In genomic region chr8:111933348-111934076, GRCm38 (mm10) we compare ENCODE assay signal across 8 mouse cellular contexts. TPM values are rescaled to one million over a fixed set of nuclear protein-coding genes. Genes with fewer than 3 reads are reported as not detected.
DNase-seq lines count a peak whose midpoint lies in the region; ATAC-seq lines count a peak whose summit lies in the region.

Gene Tmem231, minus strand, starts transcription at chr8:111933881.

- no peaks in the 10 kb centered on the region for H3K9me3 ChIP-seq in forebrain, embryonic 12.5 days
- no peaks in the 10 kb centered on the region for H3K9me3 ChIP-seq in heart, embryonic 16.5 days (replicated peaks; ENCODE audit: control insufficient read depth, low read length)
- H3K9me3 ChIP-seq in liver, embryonic 16.5 days (replicated peaks; ENCODE audit: control insufficient read depth, low read length), result no peaks in the 10 kb centered on the region
- no peaks in the 10 kb centered on the region for H3K9me3 ChIP-seq in neural tube, embryonic 13.5 days

- peak; percentile 100 for ATAC-seq in forebrain, embryonic 12.5 days (ENCODE audit: low FRiP score)
- ATAC-seq in heart, embryonic 16.5 days (replicated peaks; ENCODE audit: extremely low read depth, insufficient read depth, low FRiP score), result peak; percentile 100
- ATAC-seq in liver, embryonic 16.5 days (ENCODE audit: low read depth), result peak; percentile 91
- peak; percentile 100 for ATAC-seq in neural tube, embryonic 13.5 days (ENCODE audit: low read depth)

- peaks cover 16% of the 10 kb centered on the region for H3K4me1 ChIP-seq in forebrain, embryonic 12.5 days
- no peaks in the 10 kb centered on the region; the same call in 1 of the 2 replicates for H3K4me1 ChIP-seq in heart, embryonic 16.5 days (ENCODE audit: control insufficient read depth, insufficient read depth, low read length)
- H3K4me1 ChIP-seq in liver, embryonic 16.5 days (ENCODE audit: control insufficient read depth, low read depth, low read length), result peaks cover 43% of the 10 kb centered on the region
- H3K4me1 ChIP-seq in neural tube, embryonic 13.5 days (replicated peaks), result peaks cover 17% of the 10 kb centered on the region

- peak within 1 kb of the TSS; percentile 77 for H3K4me3 ChIP-seq in forebrain, embryonic 12.5 days (replicated peaks)
- H3K4me3 ChIP-seq in heart, embryonic 16.5 days (ENCODE audit: low read length), result peak within 1 kb of the TSS; percentile 65
- H3K4me3 ChIP-seq in liver, embryonic 16.5 days (ENCODE audit: low read depth, low read length), result peak within 1 kb of the TSS; percentile 81
- H3K4me3 ChIP-seq in neural tube, embryonic 13.5 days, result peak within 1 kb of the TSS; percentile 64

- no peaks in the 10 kb centered on the region for H3K27me3 ChIP-seq in forebrain, embryonic 12.5 days
- no peaks in the 10 kb centered on the region for H3K27me3 ChIP-seq in heart, embryonic 16.5 days (ENCODE audit: control insufficient read depth, insufficient read depth, low read length)
- no peaks in the 10 kb centered on the region for H3K27me3 ChIP-seq in liver, embryonic 16.5 days (ENCODE audit: control insufficient read depth, insufficient read depth, low read depth, low read length)
- no peaks in the 10 kb centered on the region for H3K27me3 ChIP-seq in neural tube, embryonic 13.5 days

- H3K4me2 ChIP-seq in forebrain, embryonic 12.5 days, result peak within 1 kb of the TSS; percentile 91
- peak within 1 kb of the TSS; percentile 82 for H3K4me2 ChIP-seq in heart, embryonic 16.5 days (ENCODE audit: low read depth, low read length)
- H3K4me2 ChIP-seq in liver, embryonic 16.5 days (ENCODE audit: low read depth, low read length), result peak within 1 kb of the TSS; percentile 98
- peak within 1 kb of the TSS; percentile 71 for H3K4me2 ChIP-seq in neural tube, embryonic 13.5 days

- DNase-seq in ES-CJ7 (ENCODE audit: low read depth, low spot score), result peak; percentile 99
- peak; percentile 87 for DNase-seq in c-Kit-positive CD71-positive TER-119-positive erythroid progenitor cells, embryonic 14.5 days (ENCODE audit: low spot score)
- DNase-seq in kidney, postnatal 25 days, result peak; percentile 92 to 96
- DNase-seq in telencephalon, adult 2 months (ENCODE audit: low read depth, low spot score), result peak; percentile 93

- under 1% methylated on average over 53 of the region's 53 CpGs for WGBS in forebrain, embryonic 12.5 days
- WGBS in heart, embryonic 16.5 days, result under 1% methylated on average over 53 of the region's 53 CpGs
- 2% methylated on average over 53 of the region's 53 CpGs for WGBS in liver, embryonic 16.5 days (ENCODE audit: insufficient replicate concordance)
- 1% methylated on average over 53 of the region's 53 CpGs for WGBS in neural tube, embryonic 13.5 days

- peak within 1 kb of the TSS; percentile 80 for H3K9ac ChIP-seq in forebrain, embryonic 12.5 days
- H3K9ac ChIP-seq in heart, embryonic 16.5 days (ENCODE audit: low read length), result peak within 1 kb of the TSS; percentile 72
- peak within 1 kb of the TSS; percentile 78 for H3K9ac ChIP-seq in liver, embryonic 16.5 days (ENCODE audit: low read depth, low read length)
- H3K9ac ChIP-seq in neural tube, embryonic 13.5 days, result peak within 1 kb of the TSS; percentile 79

- no peaks in the 10 kb centered on the region for H3K36me3 ChIP-seq in forebrain, embryonic 12.5 days (replicated peaks)
- H3K36me3 ChIP-seq in heart, embryonic 16.5 days (ENCODE audit: control insufficient read depth, insufficient read depth), result no peaks in the 10 kb centered on the region
- H3K36me3 ChIP-seq in liver, embryonic 16.5 days (ENCODE audit: control insufficient read depth, insufficient read depth), result no peaks in the 10 kb centered on the region
- no peaks in the 10 kb centered on the region for H3K36me3 ChIP-seq in neural tube, embryonic 13.5 days

- H3K27ac ChIP-seq in forebrain, embryonic 12.5 days, result peak within 1 kb of the TSS; percentile 93
- H3K27ac ChIP-seq in heart, embryonic 16.5 days (ENCODE audit: low read length), result no peak within 1 kb of the TSS
- peak within 1 kb of the TSS; percentile 87 for H3K27ac ChIP-seq in liver, embryonic 16.5 days (ENCODE audit: low read length)
- H3K27ac ChIP-seq in neural tube, embryonic 13.5 days (replicated peaks), result peak within 1 kb of the TSS; percentile 92

RNA-seq across cellular contexts. Expression of gene Tmem231, which starts in this region (rescaled TPM):
- polyA plus RNA-seq in forebrain, embryonic 12.5 days (2016; fragmentation: Nextera tagmentation; extraction: Ambion mirVana), result 18.6 and 18.7 TPM in 2 replicates
- 4.4 and 4.7 TPM in 2 replicates for polyA plus RNA-seq in heart, embryonic 16.5 days (2015; fragmentation: Nextera tagmentation; extraction: Ambion mirVana)
- polyA plus RNA-seq in liver, embryonic 16.5 days (2015; fragmentation: Nextera tagmentation; extraction: Ambion mirVana), result 1.6 and 1.8 TPM in 2 replicates
- 16.0 and 16.3 TPM in 2 replicates for polyA plus RNA-seq in neural tube, embryonic 13.5 days (2015; fragmentation: Nextera tagmentation; extraction: Ambion mirVana)
